Mouse (Mus musculus) stomach, postnatal 0 days (tissue): ENCODE results near the gene Klb. TPM values are rescaled to one million over a fixed set of nuclear protein-coding genes. Genes with fewer than 3 reads are reported as not detected.

Source experiments
- ATAC-seq: fragments of 200-750 bp; cut with Nextera tagmentation; 2 replicates; pipeline ENCODE4 v1.8.0; 2017; ENCODE audit not compliant: low FRiP score, low TSS enrichment
- DNase-seq: peaks from one replicate; pipeline ENCODE4 v3.0.0-alpha.2; 2016; ENCODE audit warnings: low spot score
- H3K27ac ChIP-seq: fragments of 300-500 bp; sonication (generic); replicated peaks from 2 replicates; pipeline ENCODE4 v1.5.1; 2014; ENCODE audit warnings: mild to moderate bottlenecking, control low read depth
- H3K27me3 ChIP-seq: fragments of 300-500 bp; sonication (generic); 2 replicates; pipeline ENCODE4 v1.6.1; 2014; ENCODE audit warnings: low read length; ENCODE audit not compliant: control insufficient read depth, insufficient read depth
- H3K36me3 ChIP-seq: fragments of 300-500 bp; sonication (generic); 2 replicates; pipeline ENCODE4 v1.6.1; 2014; ENCODE audit warnings: low read length, mixed read lengths; ENCODE audit not compliant: control insufficient read depth, insufficient read depth
- H3K4me1 ChIP-seq: fragments of 300-500 bp; sonication (generic); replicated peaks from 2 replicates; pipeline ENCODE4 v1.6.1; 2014; ENCODE audit warnings: antibody characterized with exemption; ENCODE audit not compliant: control insufficient read depth, insufficient read depth
- H3K4me2 ChIP-seq: fragments of 300-500 bp; sonication (generic); replicated peaks from 2 replicates; pipeline ENCODE4 v1.6.1; 2014; ENCODE audit warnings: low read depth, mild to moderate bottlenecking, control low read depth, moderate library complexity
- H3K4me3 ChIP-seq: fragments of 300-500 bp; sonication (generic); 2 replicates; pipeline ENCODE4 v1.5.1; 2014; ENCODE audit warnings: low read depth, low read length, control low read depth
- H3K9ac ChIP-seq: fragments of 300-500 bp; sonication (generic); 2 replicates; pipeline ENCODE4 v1.6.1; 2014; ENCODE audit warnings: mild to moderate bottlenecking, low read length, control low read depth, mixed read lengths
- H3K9me3 ChIP-seq: fragments of 300-500 bp; sonication (generic); 2 replicates; pipeline ENCODE4 v1.6.1; 2016; ENCODE audit warnings: low read length; ENCODE audit not compliant: control insufficient read depth
- CTCF ChIP-seq: IDR thresholded peaks from 2 replicates; pipeline ENCODE4 v1.5.1; 2016; ENCODE audit warnings: antibody characterized with exemption, low read depth, mild to moderate bottlenecking, moderate library complexity
- EP300 ChIP-seq: optimal IDR thresholded peaks from 2 replicates; pipeline ENCODE3; 2016; ENCODE audit warnings: antibody characterized with exemption
- WGBS: fragments of 180-500 bp; shearing (Covaris S2); extraction: QIAGEN DNeasy Blood & Tissue Kit; methylation state at CpG from one replicate; pipeline ENCODE4 v1.1.7; 2014; 5-methylcytosine and 5-hydroxymethylcytosine counted together
- polyA plus RNA-seq: library from polyadenylated mRNA; unstranded; fragments of >200 nt; fragmentation: Nextera tagmentation; extraction: Ambion mirVana; gene quantifications from 2 replicates; pipeline ENCODE4 v1.2.1, GENCODE M21; 2015

The Klb gene
- polyA plus RNA-seq, 1 experiment from 2014 or later, result 0.24 TPM

GRCm38 (mm10) chr5:65354097-65354496 lies 6.0 kb downstream of the Klb start:
- no peak for TF ChIP-seq CTCF
- H3K27me3 ChIP-seq, result no peaks in the 10 kb centered on the region
- no peaks in the 10 kb centered on the region for H3K4me1 ChIP-seq
- no peak for ATAC-seq
- H3K4me2 ChIP-seq, result no peak overlapping the region
- no peak overlapping the region for H3K9ac ChIP-seq
- 38% methylated on average over 3 of the region's 3 CpGs for WGBS
- H3K36me3 ChIP-seq, result no peaks in the 10 kb centered on the region
- H3K4me3 ChIP-seq, result no peak overlapping the region
- no peak for DNase-seq
- no peak overlapping the region for H3K27ac ChIP-seq
- H3K9me3 ChIP-seq, result no peaks in the 10 kb centered on the region

- H3K9me3 ChIP-seq, result no peaks in the 10 kb centered on the region
- no peak for DNase-seq
- no peak overlapping the region for H3K4me3 ChIP-seq
- no peaks in the 10 kb centered on the region for H3K4me1 ChIP-seq
- no peak overlapping the region for H3K27ac ChIP-seq
- no peaks in the 10 kb centered on the region for H3K27me3 ChIP-seq
- no peak for ATAC-seq
- WGBS, result 75% methylated on average over 5 of the region's 5 CpGs
- no peaks in the 10 kb centered on the region for H3K36me3 ChIP-seq
- no peak overlapping the region for H3K9ac ChIP-seq
- H3K4me2 ChIP-seq, result no peak overlapping the region
- TF ChIP-seq EP300, result no peak
- no peak for TF ChIP-seq CTCF
These were observed 6.9 kb downstream of the Klb start for GRCm38 (mm10) chr5:65354985-65355384.

- Histone ChIP-seq H3K4me3 (no peak overlapping the region), H3K36me3 (no peaks in the 10 kb centered on the region), H3K4me1 (no peaks in the 10 kb centered on the region), H3K9ac (no peak overlapping the region), H3K27me3 (no peaks in the 10 kb centered on the region), H3K4me2 (no peak overlapping the region), H3K27ac (no peak overlapping the region), H3K9me3 (no peaks in the 10 kb centered on the region)
- 64% methylated on average over 6 of the region's 6 CpGs for WGBS
- no peak for DNase-seq
- TF ChIP-seq EP300 (no peak), CTCF (no peak)
- ATAC-seq, result no peak
These were observed 8.7 kb downstream of the Klb start for GRCm38 (mm10) chr5:65356851-65357250.

GRCm38 (mm10) chr5:65357771-65358170 lies 9.7 kb downstream of the Klb start:
- no peak for TF ChIP-seq EP300

GRCm38 (mm10) chr5:65367837-65368236 lies 19.7 kb downstream of the Klb start:
- H3K4me2 ChIP-seq, result no peak overlapping the region
- WGBS, result 58% methylated on average over 11 of the region's 11 CpGs
- H3K36me3 ChIP-seq, result no peaks in the 10 kb centered on the region
- H3K9me3 ChIP-seq, result no peaks in the 10 kb centered on the region
- H3K27me3 ChIP-seq, result no peaks in the 10 kb centered on the region
- ATAC-seq, result no peak
- H3K9ac ChIP-seq, result no peak overlapping the region
- no peak overlapping the region for H3K4me3 ChIP-seq
- no peak overlapping the region for H3K27ac ChIP-seq
- no peak for DNase-seq
- no peak for TF ChIP-seq CTCF
- no peak for TF ChIP-seq EP300
- no peaks in the 10 kb centered on the region for H3K4me1 ChIP-seq

More at GRCm38 (mm10) chr5:65357771-65358170, 9.7 kb downstream of the Klb start:
- Histone ChIP-seq H3K36me3 (no peaks in the 10 kb centered on the region), H3K27me3 (no peaks in the 10 kb centered on the region), H3K27ac (no peak overlapping the region), H3K4me2 (no peak overlapping the region), H3K9me3 (no peaks in the 10 kb centered on the region), H3K9ac (no peak overlapping the region), H3K4me3 (no peak overlapping the region), H3K4me1 (no peaks in the 10 kb centered on the region)
- DNase-seq, result no peak
- WGBS, result 78% methylated on average over 3 of the region's 3 CpGs
- ATAC-seq, result no peak

- Histone ChIP-seq H3K9me3 (no peaks in the 10 kb centered on the region), H3K4me3 (no peak overlapping the region), H3K4me1 (no peaks in the 10 kb centered on the region), H3K27me3 (no peaks in the 10 kb centered on the region), H3K36me3 (no peaks in the 10 kb centered on the region), H3K9ac (no peak overlapping the region), H3K27ac (no peak overlapping the region), H3K4me2 (no peak overlapping the region)
- TF ChIP-seq CTCF, result no peak
- TF ChIP-seq EP300, result no peak
- DNase-seq (peak; percentile 44), ATAC-seq (peak; percentile 64; the same call in 1 of the 2 replicates)
- 85% methylated on average over 7 of the region's 7 CpGs for WGBS
These were observed 23.4 kb downstream of the Klb start for GRCm38 (mm10) chr5:65371551-65371950.
